Mouse (Mus musculus): ENCODE measurements around the gene Matn4.

GRCm38 (mm10) chr2:164368620-164369105 lies 36.3 kb downstream of the Matn4 start:
- TF ChIP-seq CTCF (IDR thresholded peaks at IDR 0.05; ENCODE audit: low read depth, low read length), result no peak
- TF ChIP-seq POLR2A (IDR thresholded peaks at IDR 0.05; ENCODE audit: insufficient read depth, low read length), result no peak
- TF ChIP-seq EP300 (IDR thresholded peaks at IDR 0.05; ENCODE audit: insufficient read depth, low read depth, low read length), result no peak
